ENCODE assay signal across 8 mouse cellular contexts in the genomic region with DNA sequence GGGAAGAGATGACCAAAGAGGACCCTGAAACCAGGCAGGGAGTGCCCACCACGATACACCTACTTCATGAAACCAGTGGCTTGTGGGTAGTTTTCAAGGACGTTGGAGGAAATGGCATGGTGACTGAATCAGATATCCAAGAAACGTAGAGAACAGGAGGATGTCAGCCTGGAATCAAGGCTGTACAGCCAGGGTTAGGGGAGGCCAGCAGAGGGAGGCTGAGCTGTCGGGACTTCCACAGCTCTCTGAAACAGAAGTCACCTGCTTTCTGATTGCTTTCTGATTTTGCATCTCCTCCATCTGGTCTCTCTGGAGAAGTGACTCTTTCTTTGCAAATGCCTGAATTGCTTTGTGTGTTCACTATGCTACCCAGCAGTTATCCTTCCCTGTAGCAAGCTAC. TPM values are rescaled to one million over a fixed set of nuclear protein-coding genes. Genes with fewer than 3 reads are reported as not detected.
A peak's percentile ranks its signal among the peaks of the same experiment; 100 is the strongest.
DNase-seq lines count a peak whose midpoint lies in the region; ATAC-seq lines count a peak whose summit lies in the region.

No protein-coding gene starts in this region.

- peaks cover 3 to 5% of the 10 kb centered on the region in 2 experiments; a peak in 2 of 4 replicates for H3K4me1 ChIP-seq in heart, embryonic 14.5 days (ENCODE audit: control insufficient read depth in 2 of 2, insufficient read depth in 2 of 2, low read length in 2 of 2)
- H3K4me1 ChIP-seq in liver, embryonic 15.5 days (replicated peaks), result peaks cover 17% of the 10 kb centered on the region; the same call in 1 of the 2 replicates

- 22% methylated on average over 4 of the region's 4 CpGs for WGBS in heart, embryonic 14.5 days
- WGBS in liver, embryonic 15.5 days (ENCODE audit: insufficient replicate concordance), result 3% methylated on average over 4 of the region's 4 CpGs

- peak overlapping the region; percentile 35 for H3K4me2 ChIP-seq in heart, embryonic 14.5 days (ENCODE audit: low read length)
- peak overlapping the region; percentile 36 for H3K4me2 ChIP-seq in liver, embryonic 15.5 days

- ATAC-seq in heart, embryonic 14.5 days (ENCODE audit: insufficient number of reproducible peaks, insufficient read depth, low FRiP score, low read depth), result no peak
- ATAC-seq in liver, embryonic 15.5 days (ENCODE audit: insufficient read depth), result no peak

- H3K9ac ChIP-seq in heart, embryonic 14.5 days (ENCODE audit: low read length), result no peak overlapping the region
- H3K9ac ChIP-seq in liver, embryonic 15.5 days, result no peak overlapping the region

- H3K36me3 ChIP-seq in heart, embryonic 14.5 days (ENCODE audit: control insufficient read depth, insufficient read depth, low read length), result no peaks in the 10 kb centered on the region
- no peaks in the 10 kb centered on the region for H3K36me3 ChIP-seq in liver, embryonic 15.5 days (replicated peaks)

- H3K27ac ChIP-seq in heart, embryonic 14.5 days (replicated peaks in 1 of 2; ENCODE audit: control insufficient read depth in 1 of 2, insufficient read depth in 1 of 2, low read depth in 2 of 2, low read length in 2 of 2), result no peak overlapping the region
- 0 out of 2 replicates have a peak overlapping the region, but pooled peaks have one; percentile 12 for H3K27ac ChIP-seq in liver, embryonic 15.5 days (replicated peaks)

- H3K27me3 ChIP-seq in heart, embryonic 14.5 days (ENCODE audit: control insufficient read depth, insufficient read depth, low read length), result no peaks in the 10 kb centered on the region
- 0 out of 2 replicates have a peak, but pooled peaks cover 5% of the 10 kb centered on the region for H3K27me3 ChIP-seq in liver, embryonic 15.5 days

- no peaks in the 10 kb centered on the region for H3K9me3 ChIP-seq in heart, embryonic 14.5 days (ENCODE audit: control insufficient read depth, low read length)
- H3K9me3 ChIP-seq in liver, embryonic 15.5 days (replicated peaks), result no peaks in the 10 kb centered on the region

- no peak overlapping the region for H3K4me3 ChIP-seq in heart, embryonic 14.5 days (ENCODE audit: control insufficient read depth in 1 of 2, insufficient read depth in 1 of 2, low read depth in 1 of 2, low read length in 2 of 2)
- no peak overlapping the region for H3K4me3 ChIP-seq in liver, embryonic 15.5 days (replicated peaks)

- DNase-seq in heart, postnatal 4 days, result no peak
- DNase-seq in thymus, postnatal 14 days, result peak; percentile 31
- DNase-seq in thymus, postnatal 10 days (ENCODE audit: low spot score in 2 of 2), result no peak
- peak; percentile 37 for DNase-seq in thymus, postnatal 4 days
- no peak for DNase-seq in layer of hippocampus, adult 8-10 months (ENCODE audit: low spot score in 2 of 2)
- no peak for DNase-seq in frontal cortex, adult 2 months (ENCODE audit: extremely low spot score in 1 of 2, low spot score in 1 of 2)

RNA-seq across cellular contexts. Expression of gene Ube2d1, which starts 6.7 kb away (rescaled TPM):
- polyA plus RNA-seq in heart, embryonic 14.5 days (2014; fragmentation: Nextera tagmentation; extraction: Ambion mirVana), result 74.3 and 74.4 TPM in 2 replicates
- 10 to 100 TPM; 42.6 to 43.5 TPM for total RNA-seq in heart, postnatal 4 days (2021)
- polyA plus RNA-seq in liver, embryonic 15.5 days (2015; fragmentation: Nextera tagmentation; extraction: Ambion mirVana), result 6.6 and 6.7 TPM in 2 replicates
- 10 to 100 TPM; 48.3 to 51.1 (median 49.1) TPM for total RNA-seq in layer of hippocampus, adult 8-10 months (2022)
- 96.7 and 106 TPM in 2 replicates for polyA plus RNA-seq in frontal cortex, adult 2 months (2012; rRNA removed)

RNA-seq across cellular contexts. Expression of gene Cisd1, which starts 53.0 kb away (rescaled TPM):
- 217 and 220 TPM in 2 replicates for polyA plus RNA-seq in heart, embryonic 14.5 days (2014; fragmentation: Nextera tagmentation; extraction: Ambion mirVana)
- 100 to 1,000 TPM; 178 to 194 TPM for total RNA-seq in heart, postnatal 4 days (2021)
- polyA plus RNA-seq in liver, embryonic 15.5 days (2015; fragmentation: Nextera tagmentation; extraction: Ambion mirVana), result 60.6 and 66.3 TPM in 2 replicates
- 100 to 1,000 TPM; 117 to 140 (median 130) TPM for total RNA-seq in layer of hippocampus, adult 8-10 months (2022)
- 167 and 178 TPM in 2 replicates for polyA plus RNA-seq in frontal cortex, adult 2 months (2012; rRNA removed)

RNA-seq across cellular contexts. Expression of gene Tfam, which starts 53.7 kb away (rescaled TPM):
- polyA plus RNA-seq in heart, embryonic 14.5 days (2014; fragmentation: Nextera tagmentation; extraction: Ambion mirVana), result 39.7 and 49.9 TPM in 2 replicates
- total RNA-seq in heart, postnatal 4 days (2021), result 10 to 100 TPM; 59.3 to 59.6 TPM
- 31.0 and 34.8 TPM in 2 replicates for polyA plus RNA-seq in liver, embryonic 15.5 days (2015; fragmentation: Nextera tagmentation; extraction: Ambion mirVana)
- 10 to 100 TPM; 40.2 to 54.4 (median 44.8) TPM for total RNA-seq in layer of hippocampus, adult 8-10 months (2022)
- 24.5 and 25.2 TPM in 2 replicates for polyA plus RNA-seq in frontal cortex, adult 2 months (2012; rRNA removed)

RNA-seq across cellular contexts. Expression of gene Ipmk, which starts 55.8 kb away (rescaled TPM):
- 8.7 and 8.8 TPM in 2 replicates for polyA plus RNA-seq in heart, embryonic 14.5 days (2014; fragmentation: Nextera tagmentation; extraction: Ambion mirVana)
- 10 to 100 TPM; 12.3 to 14.2 TPM for total RNA-seq in heart, postnatal 4 days (2021)
- 8.3 and 9.1 TPM in 2 replicates for polyA plus RNA-seq in liver, embryonic 15.5 days (2015; fragmentation: Nextera tagmentation; extraction: Ambion mirVana)
- total RNA-seq in layer of hippocampus, adult 8-10 months (2022), result 10 to 100 TPM; 35.0 to 41.8 (median 37.4) TPM
- polyA plus RNA-seq in frontal cortex, adult 2 months (2012; rRNA removed), result 16.3 and 18.5 TPM in 2 replicates

Comparison
In these comparisons a context has a peak if more than half of its experiments do, and no peak if none do; other contexts are left out.
1. DNase-seq: peak in thymus, postnatal 14 days (single experiment) and thymus, postnatal 4 days (single experiment); none in heart, postnatal 4 days (single experiment), thymus, postnatal 10 days (0 of 2), layer of hippocampus, adult 8-10 months (0 of 2) and frontal cortex, adult 2 months (0 of 2).